Mouse (Mus musculus): ENCODE measurements around the gene Add3. TPM values are rescaled to one million over a fixed set of nuclear protein-coding genes. Genes with fewer than 3 reads are reported as not detected.

The Add3 gene
- polyA plus RNA-seq, 1 experiment from 2014 or later: 35.9 TPM

GRCm38 (mm10) chr19:53140804-53141250 lies 584 bp downstream of the Add3 start:
- peak overlapping the region; percentile 19 for H3K27ac ChIP-seq
- no peaks in the 10 kb centered on the region for H3K9me3 ChIP-seq
- peak overlapping the region; percentile 95 for H3K4me2 ChIP-seq
- peaks cover 26% of the 10 kb centered on the region for H3K4me1 ChIP-seq (replicated peaks)
- ATAC-seq (ENCODE audit: low FRiP score): no peak
- WGBS: 5% methylated on average over 6 of the region's 6 CpGs
- H3K4me3 ChIP-seq: peak overlapping the region; percentile 92
- peak overlapping the region; percentile 85 for H3K9ac ChIP-seq
- H3K36me3 ChIP-seq: no peaks in the 10 kb centered on the region
- H3K27me3 ChIP-seq: peaks cover 17% of the 10 kb centered on the region

GRCm38 (mm10) chr19:53141251-53142072 lies 1.2 kb downstream of the Add3 start:
- 1% methylated on average over 23 of the region's 23 CpGs for WGBS
- Histone ChIP-seq H3K36me3 (no peaks in the 10 kb centered on the region), H3K4me3 (peak overlapping the region; percentile 92), H3K9me3 (no peaks in the 10 kb centered on the region), H3K9ac (peak overlapping the region; percentile 85), H3K4me1 (replicated peaks) (peaks cover 26% of the 10 kb centered on the region), H3K27me3 (peaks cover 17% of the 10 kb centered on the region), H3K4me2 (peak overlapping the region; percentile 95), H3K27ac (peak overlapping the region; percentile 67)
- peak; percentile 27 for ATAC-seq (ENCODE audit: low FRiP score)

- no peaks in the 10 kb centered on the region for H3K36me3 ChIP-seq
- peak overlapping the region; percentile 85 for H3K9ac ChIP-seq
- peak overlapping the region; percentile 95 for H3K4me2 ChIP-seq
- peaks cover 26% of the 10 kb centered on the region for H3K4me1 ChIP-seq (replicated peaks)
- H3K4me3 ChIP-seq: peak overlapping the region; percentile 92
- H3K27ac ChIP-seq: peak overlapping the region; percentile 70
- H3K9me3 ChIP-seq: no peaks in the 10 kb centered on the region
- ATAC-seq (ENCODE audit: low FRiP score): peak; percentile 94
- H3K27me3 ChIP-seq: peaks cover 17% of the 10 kb centered on the region
- under 1% methylated on average over 84 of the region's 84 CpGs for WGBS
Observed at GRCm38 (mm10) chr19:53142190-53143107, 2.2 kb downstream of the Add3 start.

- H3K9ac ChIP-seq: peak overlapping the region; percentile 85
- H3K4me1 ChIP-seq (replicated peaks): peaks cover 26% of the 10 kb centered on the region
- H3K4me3 ChIP-seq: peak overlapping the region; percentile 92
- H3K9me3 ChIP-seq: no peaks in the 10 kb centered on the region
- H3K27me3 ChIP-seq: peaks cover 15% of the 10 kb centered on the region
- H3K27ac ChIP-seq: peak overlapping the region; percentile 70
- under 1% methylated on average over 48 of the region's 48 CpGs for WGBS
- H3K4me2 ChIP-seq: peak overlapping the region; percentile 95
- no peaks in the 10 kb centered on the region for H3K36me3 ChIP-seq
- peak; percentile 23; the same call in 1 of the 2 replicates for ATAC-seq (ENCODE audit: low FRiP score)
Observed at GRCm38 (mm10) chr19:53143108-53143971, 3.1 kb downstream of the Add3 start.

GRCm38 (mm10) chr19:53145075-53145474 lies 4.8 kb downstream of the Add3 start:
- no peak overlapping the region for H3K4me2 ChIP-seq
- no peak overlapping the region for H3K4me3 ChIP-seq
- H3K36me3 ChIP-seq: no peaks in the 10 kb centered on the region
- H3K27ac ChIP-seq: no peak overlapping the region
- no peaks in the 10 kb centered on the region for H3K9me3 ChIP-seq
- WGBS: 36% methylated on average over 2 of the region's 2 CpGs
- H3K4me1 ChIP-seq (replicated peaks): peaks cover 26% of the 10 kb centered on the region
- peaks cover 7% of the 10 kb centered on the region for H3K27me3 ChIP-seq
- no peak for ATAC-seq (ENCODE audit: low FRiP score)
- H3K9ac ChIP-seq: no peak overlapping the region

- H3K27me3 ChIP-seq: no peaks in the 10 kb centered on the region
- H3K4me1 ChIP-seq (replicated peaks): no peaks in the 10 kb centered on the region
- no peak overlapping the region for H3K9ac ChIP-seq
- no peaks in the 10 kb centered on the region for H3K36me3 ChIP-seq
- no peak overlapping the region for H3K4me3 ChIP-seq
- no peak overlapping the region for H3K4me2 ChIP-seq
- H3K27ac ChIP-seq: no peak overlapping the region
- H3K9me3 ChIP-seq: no peaks in the 10 kb centered on the region
- no peak for ATAC-seq (ENCODE audit: low FRiP score)
- 29% methylated on average over 3 of the region's 3 CpGs for WGBS
Observed at GRCm38 (mm10) chr19:53149381-53149780, 9.1 kb downstream of the Add3 start.

GRCm38 (mm10) chr19:53152451-53152850 lies 12.2 kb downstream of the Add3 start:
- no peaks in the 10 kb centered on the region for H3K36me3 ChIP-seq
- H3K4me2 ChIP-seq: no peak overlapping the region
- no peak overlapping the region for H3K9ac ChIP-seq
- H3K9me3 ChIP-seq: no peaks in the 10 kb centered on the region
- no peaks in the 10 kb centered on the region for H3K27me3 ChIP-seq
- ATAC-seq (ENCODE audit: low FRiP score): no peak
- WGBS: 87% methylated on average over 4 of the region's 4 CpGs
- no peaks in the 10 kb centered on the region for H3K4me1 ChIP-seq (replicated peaks)
- no peak overlapping the region for H3K27ac ChIP-seq
- no peak overlapping the region for H3K4me3 ChIP-seq

- H3K9me3 ChIP-seq: no peaks in the 10 kb centered on the region
- no peak overlapping the region for H3K4me3 ChIP-seq
- no peak for ATAC-seq (ENCODE audit: low FRiP score)
- no peaks in the 10 kb centered on the region for H3K4me1 ChIP-seq (replicated peaks)
- 86% methylated on average over 4 of the region's 4 CpGs for whole genome bisulfite sequencing
- no peaks in the 10 kb centered on the region for H3K36me3 ChIP-seq
- H3K4me2 ChIP-seq: no peak overlapping the region
- H3K9ac ChIP-seq: no peak overlapping the region
- no peak overlapping the region for H3K27ac ChIP-seq
- no peaks in the 10 kb centered on the region for H3K27me3 ChIP-seq
Observed at GRCm38 (mm10) chr19:53153096-53153495, 12.9 kb downstream of the Add3 start.

GRCm38 (mm10) chr19:53154156-53154555 lies 13.9 kb downstream of the Add3 start:
- Histone ChIP-seq H3K9me3 (no peaks in the 10 kb centered on the region), H3K4me1 (replicated peaks) (no peaks in the 10 kb centered on the region), H3K27me3 (no peaks in the 10 kb centered on the region), H3K4me3 (no peak overlapping the region), H3K36me3 (no peaks in the 10 kb centered on the region), H3K27ac (no peak overlapping the region), H3K9ac (no peak overlapping the region), H3K4me2 (no peak overlapping the region)
- no peak for ATAC-seq (ENCODE audit: low FRiP score)
- WGBS: 93% methylated on average over 3 of the region's 3 CpGs

- Histone ChIP-seq H3K9ac (no peak overlapping the region), H3K4me2 (no peak overlapping the region), H3K4me3 (no peak overlapping the region), H3K9me3 (no peaks in the 10 kb centered on the region), H3K36me3 (no peaks in the 10 kb centered on the region), H3K27ac (no peak overlapping the region), H3K4me1 (replicated peaks) (no peaks in the 10 kb centered on the region), H3K27me3 (no peaks in the 10 kb centered on the region)
- WGBS: 92% methylated on average over 3 of the region's 3 CpGs
- no peak for ATAC-seq (ENCODE audit: low FRiP score)
Observed at GRCm38 (mm10) chr19:53156361-53156760, 16.1 kb downstream of the Add3 start.

GRCm38 (mm10) chr19:53157176-53157575 lies 16.9 kb downstream of the Add3 start:
- H3K4me1 ChIP-seq (replicated peaks): no peaks in the 10 kb centered on the region
- H3K27me3 ChIP-seq: no peaks in the 10 kb centered on the region
- WGBS: 89% methylated on average over 5 of the region's 5 CpGs
- H3K4me2 ChIP-seq: no peak overlapping the region
- no peak for ATAC-seq (ENCODE audit: low FRiP score)
- H3K36me3 ChIP-seq: no peaks in the 10 kb centered on the region
- H3K27ac ChIP-seq: no peak overlapping the region
- H3K9ac ChIP-seq: no peak overlapping the region
- H3K4me3 ChIP-seq: no peak overlapping the region
- H3K9me3 ChIP-seq: no peaks in the 10 kb centered on the region

Data from hindbrain, embryonic 13.5 days (tissue).